Mouse (Mus musculus) liver, embryonic 13.5 days (tissue): ENCODE data around the gene Asb10. TPM values are rescaled to one million over a fixed set of nuclear protein-coding genes. Genes with fewer than 3 reads are reported as not detected.
"Not testable (repeated sequence)": the region's sequence is repeated elsewhere in the genome, so short reads cannot be mapped to it uniquely, and the experiment has no call there.

Experiments used
- ATAC-seq: fragments of 200-750 bp; cut with Nextera tagmentation; 2 replicates; pipeline ENCODE4 v1.8.0; 2017; ENCODE audit warnings: low read depth, mild to moderate bottlenecking, moderate number of reproducible peaks, moderate library complexity
- DNase-seq: peaks from one replicate; pipeline ENCODE4 v3.0.0; 2022
- H3K27ac ChIP-seq: fragments of 300-500 bp; sonication (generic); 2 replicates; pipeline ENCODE4 v1.5.1; 2015; ENCODE audit warnings: moderate library complexity, mild to moderate bottlenecking, inconsistent platforms
- H3K27me3 ChIP-seq: fragments of 300-500 bp; sonication (generic); 2 replicates; pipeline ENCODE4 v1.6.1; 2015; ENCODE audit warnings: mild to moderate bottlenecking, inconsistent platforms
- H3K36me3 ChIP-seq: fragments of 300-500 bp; sonication (generic); 2 replicates; pipeline ENCODE4 v1.6.1; 2015; ENCODE audit warnings: mild to moderate bottlenecking, inconsistent platforms
- H3K4me1 ChIP-seq: fragments of 300-500 bp; sonication (generic); replicated peaks from 2 replicates; pipeline ENCODE4 v1.6.1; 2015; ENCODE audit warnings: inconsistent platforms
- H3K4me2 ChIP-seq: fragments of 300-500 bp; sonication (generic); 2 replicates; pipeline ENCODE4 v1.6.1; 2015; ENCODE audit warnings: inconsistent platforms, mild to moderate bottlenecking, moderate library complexity
- H3K4me3 ChIP-seq: fragments of 300-500 bp; sonication (generic); replicated peaks from 2 replicates; pipeline ENCODE4 v1.5.1; 2015; ENCODE audit warnings: mild to moderate bottlenecking, inconsistent platforms
- H3K9ac ChIP-seq: fragments of 300-500 bp; sonication (generic); 2 replicates; pipeline ENCODE4 v1.6.1; 2015; ENCODE audit warnings: mild to moderate bottlenecking, inconsistent platforms
- H3K9me3 ChIP-seq: fragments of 300-500 bp; sonication (generic); replicated peaks from 2 replicates; pipeline ENCODE4 v1.6.1; 2016; ENCODE audit warnings: inconsistent platforms
- WGBS: fragments of 180-500 bp; shearing (Covaris S2); methylation state at CpG from one replicate; pipeline ENCODE4 v1.1.7; 2015; ENCODE audit not compliant: insufficient replicate concordance; 5-methylcytosine and 5-hydroxymethylcytosine counted together
- polyA plus RNA-seq: library from polyadenylated mRNA; unstranded; fragments of >200 nt; fragmentation: Nextera tagmentation; extraction: Ambion mirVana; gene quantifications from 2 replicates; pipeline ENCODE4 v1.2.1, GENCODE M21; 2015

Gene Asb10
- polyA plus RNA-seq, 1 experiment from 2014 or later, result 0.15 TPM

- Histone ChIP-seq H3K27me3 (peaks cover 26% of the 10 kb centered on the region), H3K4me3 (no peak within 1 kb of the TSS), H3K9ac (no peak within 1 kb of the TSS), H3K36me3 (no peaks in the 10 kb centered on the region), H3K27ac (no peak within 1 kb of the TSS), H3K4me1 (no peaks in the 10 kb centered on the region), H3K9me3 (no peaks in the 10 kb centered on the region), H3K4me2 (no peak within 1 kb of the TSS)
- DNase-seq (no peak), ATAC-seq (no peak)
- 45% methylated on average over 2 of the region's 2 CpGs for WGBS
Observed at GRCm38 (mm10) chr5:24556709-24557108, 15.9 kb upstream of the Asb10 start, which contains the start of gene 4931409K22Rik. 4931409K22Rik (minus strand) TSS chr5:24556809.

GRCm38 (mm10) chr5:24555335-24555734 is 14.6 kb upstream of the Asb10 start:
- DNase-seq, H3K9ac ChIP-seq, ATAC-seq, H3K9me3 ChIP-seq, H3K27ac ChIP-seq, H3K36me3 ChIP-seq, H3K4me1 ChIP-seq, H3K4me3 ChIP-seq, H3K4me2 ChIP-seq: not testable (repeated sequence)
- peaks cover 40% of the 10 kb centered on the region for H3K27me3 ChIP-seq
- WGBS, result 78% methylated on average over 7 of the region's 7 CpGs

GRCm38 (mm10) chr5:24553621-24554244 is 13.0 kb upstream of the Asb10 start:
- no peak for DNase-seq
- no peak for ATAC-seq
- H3K9ac ChIP-seq, result no peak overlapping the region
- no peaks in the 10 kb centered on the region for H3K36me3 ChIP-seq
- peaks cover 6% of the 10 kb centered on the region for H3K4me1 ChIP-seq
- H3K27me3 ChIP-seq, result peaks cover 48% of the 10 kb centered on the region
- no peak overlapping the region for H3K4me3 ChIP-seq
- no peaks in the 10 kb centered on the region for H3K9me3 ChIP-seq
- WGBS, result 52% methylated on average over 5 of the region's 5 CpGs
- H3K27ac ChIP-seq, result no peak overlapping the region
- H3K4me2 ChIP-seq, result no peak overlapping the region

GRCm38 (mm10) chr5:24551317-24551688 is 10.5 kb upstream of the Asb10 start:
- Histone ChIP-seq H3K9me3 (no peaks in the 10 kb centered on the region), H3K4me3 (no peak overlapping the region), H3K9ac (no peak overlapping the region), H3K36me3 (no peaks in the 10 kb centered on the region), H3K27ac (no peak overlapping the region), H3K4me2 (no peak overlapping the region), H3K4me1 (peaks cover 6% of the 10 kb centered on the region), H3K27me3 (peaks cover 48% of the 10 kb centered on the region)
- WGBS, result 37% methylated on average over 2 of the region's 2 CpGs
- no peak for ATAC-seq
- no peak for DNase-seq

- Histone ChIP-seq H3K4me3 (no peak overlapping the region), H3K36me3 (no peaks in the 10 kb centered on the region), H3K4me2 (no peak overlapping the region), H3K9me3 (no peaks in the 10 kb centered on the region), H3K27ac (no peak overlapping the region), H3K9ac (no peak overlapping the region), H3K4me1 (peaks cover 6% of the 10 kb centered on the region), H3K27me3 (peaks cover 48% of the 10 kb centered on the region)
- no peak for ATAC-seq
- 30% methylated on average over 26 of the region's 26 CpGs for WGBS
- no peak for DNase-seq
Observed at GRCm38 (mm10) chr5:24550598-24551316, 10.0 kb upstream of the Asb10 start.

GRCm38 (mm10) chr5:24542643-24543042 is 1.9 kb upstream of the Asb10 start:
- H3K27ac ChIP-seq, result no peak overlapping the region
- no peak overlapping the region for H3K4me3 ChIP-seq
- no peak overlapping the region for H3K4me2 ChIP-seq
- peaks cover 14% of the 10 kb centered on the region for H3K27me3 ChIP-seq
- WGBS, result 58% methylated on average over 7 of the region's 7 CpGs
- H3K9ac ChIP-seq, result no peak overlapping the region
- peaks cover 11% of the 10 kb centered on the region for H3K4me1 ChIP-seq
- ATAC-seq (no peak), DNase-seq (no peak)
- H3K36me3 ChIP-seq, result no peaks in the 10 kb centered on the region
- no peaks in the 10 kb centered on the region for H3K9me3 ChIP-seq

- Histone ChIP-seq H3K27ac (no peak overlapping the region), H3K4me3 (no peak overlapping the region), H3K36me3 (no peaks in the 10 kb centered on the region), H3K9ac (no peak overlapping the region), H3K9me3 (no peaks in the 10 kb centered on the region), H3K4me1 (peaks cover 11% of the 10 kb centered on the region), H3K4me2 (0 out of 2 replicates have a peak overlapping the region, but pooled peaks have one; percentile 23), H3K27me3 (peaks cover 22% of the 10 kb centered on the region)
- no peak for ATAC-seq
- 15% methylated on average over 6 of the region's 6 CpGs for WGBS
- DNase-seq, result no peak
Observed at GRCm38 (mm10) chr5:24541144-24541569, 379 bp upstream of the Asb10 start.

- H3K36me3 ChIP-seq, result no peaks in the 10 kb centered on the region
- H3K4me3 ChIP-seq, result no peak overlapping the region
- H3K4me1 ChIP-seq, result peaks cover 11% of the 10 kb centered on the region
- no peaks in the 10 kb centered on the region for H3K9me3 ChIP-seq
- H3K4me2 ChIP-seq, result no peak overlapping the region
- H3K27me3 ChIP-seq, result peaks cover 24% of the 10 kb centered on the region
- H3K27ac ChIP-seq, result no peak overlapping the region
- WGBS, result 62% methylated on average over 22 of the region's 22 CpGs
- DNase-seq (no peak), ATAC-seq (no peak)
- H3K9ac ChIP-seq, result no peak overlapping the region
Observed at GRCm38 (mm10) chr5:24539571-24540296, 1.0 kb downstream of the Asb10 start.

- H3K9me3 ChIP-seq, result no peaks in the 10 kb centered on the region
- H3K4me2 ChIP-seq, result no peak overlapping the region
- no peak overlapping the region for H3K27ac ChIP-seq
- no peak for ATAC-seq
- peaks cover 36% of the 10 kb centered on the region for H3K27me3 ChIP-seq
- H3K9ac ChIP-seq, result no peak overlapping the region
- no peaks in the 10 kb centered on the region for H3K36me3 ChIP-seq
- DNase-seq, result no peak
- peaks cover 11% of the 10 kb centered on the region for H3K4me1 ChIP-seq
- WGBS, result 58% methylated on average over 16 of the region's 16 CpGs
- H3K4me3 ChIP-seq, result no peak overlapping the region
Observed at GRCm38 (mm10) chr5:24537618-24538017, 3.2 kb downstream of the Asb10 start.

GRCm38 (mm10) chr5:24536511-24536910 is 4.3 kb downstream of the Asb10 start:
- H3K4me3 ChIP-seq, result no peak overlapping the region
- H3K27ac ChIP-seq, result no peak overlapping the region
- H3K4me2 ChIP-seq, result no peak overlapping the region
- 70% methylated on average over 5 of the region's 5 CpGs for WGBS
- no peak for DNase-seq
- H3K27me3 ChIP-seq, result peaks cover 46% of the 10 kb centered on the region
- no peaks in the 10 kb centered on the region for H3K36me3 ChIP-seq
- H3K9me3 ChIP-seq, result no peaks in the 10 kb centered on the region
- ATAC-seq, result no peak
- no peak overlapping the region for H3K9ac ChIP-seq
- peaks cover 11% of the 10 kb centered on the region for H3K4me1 ChIP-seq

GRCm38 (mm10) chr5:24535731-24536130 is 5.0 kb downstream of the Asb10 start:
- H3K4me3 ChIP-seq, result no peak overlapping the region
- no peaks in the 10 kb centered on the region for H3K9me3 ChIP-seq
- no peak for ATAC-seq
- no peak overlapping the region for H3K27ac ChIP-seq
- no peak for DNase-seq
- no peak overlapping the region for H3K4me2 ChIP-seq
- peaks cover 4% of the 10 kb centered on the region; the same call in 1 of the 2 replicates for H3K4me1 ChIP-seq
- peaks cover 54% of the 10 kb centered on the region for H3K27me3 ChIP-seq
- no peaks in the 10 kb centered on the region for H3K36me3 ChIP-seq
- WGBS, result 58% methylated on average over 3 of the region's 3 CpGs
- no peak overlapping the region for H3K9ac ChIP-seq
